Mouse (Mus musculus) lung, postnatal 0 days (tissue): ENCODE measurements around the gene Gm10277. TPM values are rescaled to one million over a fixed set of nuclear protein-coding genes. Genes with fewer than 3 reads are reported as not detected.

Experiments used
- ATAC-seq: fragments of 200-750 bp; cut with Nextera tagmentation; 2 replicates; pipeline ENCODE4 v1.8.0; 2017; ENCODE audit warnings: moderate library complexity
- DNase-seq: peaks from one replicate; pipeline ENCODE4 v3.0.0-alpha.2; 2016; ENCODE audit warnings: low spot score
- H3K27ac ChIP-seq: fragments of 300-500 bp; sonication (generic); 2 replicates; pipeline ENCODE4 v1.5.1; 2014; ENCODE audit warnings: antibody characterized with exemption, mild to moderate bottlenecking, low read length, mixed read lengths
- H3K27me3 ChIP-seq: fragments of 300-500 bp; sonication (generic); replicated peaks from 2 replicates; pipeline ENCODE4 v1.6.1; 2014; ENCODE audit warnings: low read length, mixed read lengths; ENCODE audit not compliant: insufficient read depth
- H3K36me3 ChIP-seq: fragments of 300-500 bp; sonication (generic); 2 replicates; pipeline ENCODE4 v1.6.1; 2014; ENCODE audit warnings: low read length, mixed read lengths; ENCODE audit not compliant: insufficient read depth
- H3K4me1 ChIP-seq: fragments of 300-500 bp; sonication (generic); 2 replicates; pipeline ENCODE4 v1.6.1; 2014; ENCODE audit warnings: antibody characterized with exemption, low read depth, low read length, mixed read lengths; ENCODE audit not compliant: insufficient read depth
- H3K4me2 ChIP-seq: fragments of 300-500 bp; sonication (generic); replicated peaks from 2 replicates; pipeline ENCODE4 v1.6.1; 2014; ENCODE audit warnings: low read depth, mild to moderate bottlenecking, low read length, moderate library complexity, mixed read lengths
- H3K4me3 ChIP-seq: fragments of 300-500 bp; sonication (generic); 2 replicates; pipeline ENCODE4 v1.5.1; 2014; ENCODE audit warnings: low read depth, low read length
- H3K9ac ChIP-seq: fragments of 300-500 bp; sonication (generic); replicated peaks from 2 replicates; pipeline ENCODE4 v1.6.1; 2014; ENCODE audit warnings: low read depth, mild to moderate bottlenecking
- H3K9me3 ChIP-seq: fragments of 300-500 bp; sonication (generic); 2 replicates; pipeline ENCODE4 v1.6.1; 2016; ENCODE audit warnings: low read length, mixed read lengths
- CTCF ChIP-seq: IDR thresholded peaks from 2 replicates; pipeline ENCODE4 v1.5.1; 2016; ENCODE audit warnings: antibody characterized with exemption, mild to moderate bottlenecking
- EP300 ChIP-seq: IDR thresholded peaks from 2 replicates; pipeline ENCODE4 v1.6.1; 2016; ENCODE audit warnings: antibody characterized with exemption, mild to moderate bottlenecking, control low read depth
- WGBS: fragments of 180-500 bp; shearing (Covaris S2); extraction: QIAGEN DNeasy Blood & Tissue Kit; methylation state at CpG from one replicate; pipeline ENCODE4 v1.1.7; 2014; 5-methylcytosine and 5-hydroxymethylcytosine counted together
- polyA plus RNA-seq: library from polyadenylated mRNA; unstranded; fragments of >200 nt; fragmentation: Nextera tagmentation; extraction: Ambion mirVana; gene quantifications from 2 replicates; pipeline ENCODE4 v1.2.1, GENCODE M21; 2015

Gm10277 gene
- polyA plus RNA-seq, 1 experiment from 2014 or later: 0.90 TPM

- Histone ChIP-seq H3K27ac (peak overlapping the region; percentile 88), H3K9ac (no peak overlapping the region; the same call in 1 of the 2 replicates), H3K4me2 (no peak overlapping the region), H3K4me3 (no peak overlapping the region), H3K4me1 (peaks cover 19% of the 10 kb centered on the region), H3K9me3 (no peaks in the 10 kb centered on the region), H3K36me3 (no peaks in the 10 kb centered on the region), H3K27me3 (no peaks in the 10 kb centered on the region)
- no peak for TF ChIP-seq CTCF
- TF ChIP-seq EP300: no peak
- 46% methylated on average over 7 of the region's 7 CpGs for WGBS
- no peak for DNase-seq
- no peak for ATAC-seq
Observed at GRCm38 (mm10) chr11:77792566-77792909, 5.0 kb upstream of the Gm10277 start.

- peak overlapping the region; percentile 88 for H3K27ac ChIP-seq
- TF ChIP-seq CTCF (no peak; the same call in 1 of the 2 replicates), EP300 (peak; percentile 83)
- H3K4me2 ChIP-seq: peak overlapping the region; percentile 1; the same call in 1 of the 2 replicates
- DNase-seq: peak; percentile 94
- H3K4me3 ChIP-seq: no peak overlapping the region
- ATAC-seq: peak; percentile 79
- H3K9me3 ChIP-seq: no peaks in the 10 kb centered on the region
- H3K9ac ChIP-seq: no peak overlapping the region; the same call in 1 of the 2 replicates
- 23% methylated on average over 12 of the region's 12 CpGs for WGBS
- no peaks in the 10 kb centered on the region for H3K27me3 ChIP-seq
- peaks cover 19% of the 10 kb centered on the region for H3K4me1 ChIP-seq
- no peaks in the 10 kb centered on the region for H3K36me3 ChIP-seq
Observed at GRCm38 (mm10) chr11:77791752-77792565, 4.4 kb upstream of the Gm10277 start.

- peak; percentile 57 for DNase-seq
- H3K4me2 ChIP-seq: no peak overlapping the region
- no peaks in the 10 kb centered on the region for H3K36me3 ChIP-seq
- peaks cover 22% of the 10 kb centered on the region for H3K4me1 ChIP-seq
- 30% methylated on average over 8 of the region's 8 CpGs for WGBS
- no peaks in the 10 kb centered on the region for H3K9me3 ChIP-seq
- H3K27ac ChIP-seq: peak overlapping the region; percentile 88
- no peaks in the 10 kb centered on the region for H3K27me3 ChIP-seq
- peak; percentile 28 for ATAC-seq
- no peak overlapping the region for H3K4me3 ChIP-seq
- no peak for TF ChIP-seq EP300
- TF ChIP-seq CTCF: no peak
- H3K9ac ChIP-seq: no peak overlapping the region; the same call in 1 of the 2 replicates
Observed at GRCm38 (mm10) chr11:77791241-77791727, 3.7 kb upstream of the Gm10277 start.

GRCm38 (mm10) chr11:77790286-77790685, 2.7 kb upstream of the Gm10277 start:
- H3K9ac ChIP-seq: 0 out of 2 replicates have a peak overlapping the region, but pooled peaks have one; percentile 3
- DNase-seq (peak; percentile 13), ATAC-seq (no peak)
- H3K4me2 ChIP-seq: no peak overlapping the region
- peak overlapping the region; percentile 88 for H3K27ac ChIP-seq
- no peaks in the 10 kb centered on the region for H3K27me3 ChIP-seq
- TF ChIP-seq EP300 (no peak), CTCF (no peak)
- 17% methylated on average over 9 of the region's 9 CpGs for WGBS
- H3K4me1 ChIP-seq: peaks cover 31% of the 10 kb centered on the region
- no peak overlapping the region for H3K4me3 ChIP-seq
- no peaks in the 10 kb centered on the region for H3K9me3 ChIP-seq
- no peaks in the 10 kb centered on the region for H3K36me3 ChIP-seq

GRCm38 (mm10) chr11:77789512-77789911, 2.0 kb upstream of the Gm10277 start:
- Histone ChIP-seq H3K9me3 (no peaks in the 10 kb centered on the region), H3K36me3 (no peaks in the 10 kb centered on the region), H3K4me2 (no peak overlapping the region), H3K4me3 (no peak overlapping the region), H3K9ac (no peak overlapping the region), H3K4me1 (peaks cover 39% of the 10 kb centered on the region), H3K27me3 (no peaks in the 10 kb centered on the region), H3K27ac (no peak overlapping the region)
- no peak for DNase-seq
- ATAC-seq: no peak
- WGBS: 85% methylated on average over 5 of the region's 5 CpGs
- TF ChIP-seq CTCF (no peak), EP300 (no peak)

GRCm38 (mm10) chr11:77785768-77786561, 1.6 kb downstream of the Gm10277 start:
- peak; percentile 89 for DNase-seq
- H3K4me1 ChIP-seq: peaks cover 50% of the 10 kb centered on the region

More at GRCm38 (mm10) chr11:77785768-77786561, 1.6 kb downstream of the Gm10277 start:
- no peaks in the 10 kb centered on the region for H3K27me3 ChIP-seq
- H3K4me2 ChIP-seq: no peak overlapping the region
- H3K27ac ChIP-seq: peak overlapping the region; percentile 93
- TF ChIP-seq EP300 (peak; percentile 78; the same call in 1 of the 2 replicates), CTCF (no peak)
- H3K36me3 ChIP-seq: no peaks in the 10 kb centered on the region; the same call in 1 of the 2 replicates
- H3K9ac ChIP-seq: 0 out of 2 replicates have a peak overlapping the region, but pooled peaks have one; percentile 9
- ATAC-seq: peak; percentile 79
- 20% methylated on average over 7 of the region's 7 CpGs for WGBS
- H3K9me3 ChIP-seq: no peaks in the 10 kb centered on the region
- H3K4me3 ChIP-seq: no peak overlapping the region
